Mouse (Mus musculus) adrenal gland, adult 8-10 months (tissue): ENCODE data around the gene BC107364. TPM values are rescaled to one million over a fixed set of nuclear protein-coding genes. Genes with fewer than 3 reads are reported as not detected.
A peak's percentile ranks its signal among the peaks of the same experiment; 100 is the strongest.
"Not testable (repeated sequence)": the region's sequence is repeated elsewhere in the genome, so short reads cannot be mapped to it uniquely, and the experiment has no call there.

ENCODE experiments used
- DNase-seq: peaks from one replicate; pipeline ENCODE4 v3.0.0; 2022
- total RNA-seq, 4 experiments: library from RNA; stranded (reverse); gene quantifications; 2 replicates each; pipeline ENCODE4 v1.2.4; 2022

BC107364 gene
- not detected for total RNA-seq

- not testable (repeated sequence) for DNase-seq
Observed at GRCm38 (mm10) chr3:96452262-96452661, at the start of gene BC107364. Gene BC107364 (minus strand): TSS chr3:96452306.

GRCm38 (mm10) chr3:96501391-96502115 lies 49.4 kb upstream of the BC107364 start:
- peak; percentile 76 for DNase-seq

GRCm38 (mm10) chr3:96500691-96501265 lies 48.7 kb upstream of the BC107364 start:
- DNase-seq: peak; percentile 80

GRCm38 (mm10) chr3:96500289-96500621 lies 48.1 kb upstream of the BC107364 start:
- DNase-seq: peak; percentile 94

GRCm38 (mm10) chr3:96499481-96500288 lies 47.6 kb upstream of the BC107364 start:
- peak; percentile 74 for DNase-seq

GRCm38 (mm10) chr3:96498476-96499245 lies 46.6 kb upstream of the BC107364 start:
- no peak for DNase-seq

GRCm38 (mm10) chr3:96497451-96498028 lies 45.4 kb upstream of the BC107364 start:
- DNase-seq: peak; percentile 66

GRCm38 (mm10) chr3:96496620-96497275 lies 44.6 kb upstream of the BC107364 start:
- DNase-seq: not testable (repeated sequence)

GRCm38 (mm10) chr3:96496216-96496615 lies 44.1 kb upstream of the BC107364 start:
- DNase-seq: no peak

- DNase-seq: no peak
Observed at GRCm38 (mm10) chr3:96495490-96496210, 43.5 kb upstream of the BC107364 start.

- no peak for DNase-seq
Observed at GRCm38 (mm10) chr3:96494912-96495311, 42.8 kb upstream of the BC107364 start.

- not testable (repeated sequence) for DNase-seq
Observed at GRCm38 (mm10) chr3:96494456-96494855, 42.4 kb upstream of the BC107364 start.

- DNase-seq: not testable (repeated sequence)
Observed at GRCm38 (mm10) chr3:96489636-96490035, 37.5 kb upstream of the BC107364 start.

- DNase-seq: not testable (repeated sequence)
Observed at GRCm38 (mm10) chr3:96488907-96489629, 37.0 kb upstream of the BC107364 start.

GRCm38 (mm10) chr3:96488290-96488906 lies 36.3 kb upstream of the BC107364 start:
- not testable (repeated sequence) for DNase-seq

- DNase-seq: no peak
Observed at GRCm38 (mm10) chr3:96487596-96488289, 35.6 kb upstream of the BC107364 start.

- DNase-seq: not testable (repeated sequence)
Observed at GRCm38 (mm10) chr3:96486828-96487559, 34.9 kb upstream of the BC107364 start.
